Mouse (Mus musculus): Measurements from ENCODE around the gene Snap47. TPM values are rescaled to one million over a fixed set of nuclear protein-coding genes. Genes with fewer than 3 reads are reported as not detected.

Snap47 gene
- polyA plus RNA-seq, 1 experiment from 2014 or later = 157 TPM

DNA sequence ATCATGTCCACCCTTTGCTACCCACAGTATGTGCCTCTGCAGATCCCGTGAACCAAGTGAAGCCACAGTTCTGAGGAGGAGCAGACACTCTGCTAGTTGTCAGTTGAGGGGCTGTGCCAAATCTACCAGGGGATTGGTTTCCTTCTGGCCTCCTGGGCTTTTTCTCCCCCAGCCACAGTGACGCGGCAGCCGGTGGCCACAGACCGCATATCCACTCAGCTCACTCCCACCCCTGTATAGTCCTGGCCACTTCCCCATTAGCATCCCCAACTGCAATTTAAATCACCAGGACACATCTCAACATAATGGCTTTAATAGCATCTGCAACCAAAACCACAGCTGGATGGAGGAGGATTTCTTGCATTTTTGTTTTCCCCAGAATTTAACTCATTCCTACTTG, 32.3 kb downstream of the Snap47 start:
- WGBS = 40% methylated on average over 5 of the region's 5 CpGs
- H3K9me3 ChIP-seq = no peaks in the 10 kb centered on the region
- H3K9ac ChIP-seq = no peak overlapping the region
- peak; percentile 18; the same call in 1 of the 2 replicates for ATAC-seq (ENCODE audit: insufficient number of reproducible peaks, insufficient read depth, low FRiP score, low TSS enrichment)
- no peak overlapping the region for H3K4me2 ChIP-seq (replicated peaks)
- peaks cover 31% of the 10 kb centered on the region for H3K4me1 ChIP-seq
- no peaks in the 10 kb centered on the region for H3K27me3 ChIP-seq
- peaks cover 51% of the 10 kb centered on the region for H3K36me3 ChIP-seq
- no peak overlapping the region for H3K4me3 ChIP-seq
- peak overlapping the region; percentile 80 for H3K27ac ChIP-seq

DNA sequence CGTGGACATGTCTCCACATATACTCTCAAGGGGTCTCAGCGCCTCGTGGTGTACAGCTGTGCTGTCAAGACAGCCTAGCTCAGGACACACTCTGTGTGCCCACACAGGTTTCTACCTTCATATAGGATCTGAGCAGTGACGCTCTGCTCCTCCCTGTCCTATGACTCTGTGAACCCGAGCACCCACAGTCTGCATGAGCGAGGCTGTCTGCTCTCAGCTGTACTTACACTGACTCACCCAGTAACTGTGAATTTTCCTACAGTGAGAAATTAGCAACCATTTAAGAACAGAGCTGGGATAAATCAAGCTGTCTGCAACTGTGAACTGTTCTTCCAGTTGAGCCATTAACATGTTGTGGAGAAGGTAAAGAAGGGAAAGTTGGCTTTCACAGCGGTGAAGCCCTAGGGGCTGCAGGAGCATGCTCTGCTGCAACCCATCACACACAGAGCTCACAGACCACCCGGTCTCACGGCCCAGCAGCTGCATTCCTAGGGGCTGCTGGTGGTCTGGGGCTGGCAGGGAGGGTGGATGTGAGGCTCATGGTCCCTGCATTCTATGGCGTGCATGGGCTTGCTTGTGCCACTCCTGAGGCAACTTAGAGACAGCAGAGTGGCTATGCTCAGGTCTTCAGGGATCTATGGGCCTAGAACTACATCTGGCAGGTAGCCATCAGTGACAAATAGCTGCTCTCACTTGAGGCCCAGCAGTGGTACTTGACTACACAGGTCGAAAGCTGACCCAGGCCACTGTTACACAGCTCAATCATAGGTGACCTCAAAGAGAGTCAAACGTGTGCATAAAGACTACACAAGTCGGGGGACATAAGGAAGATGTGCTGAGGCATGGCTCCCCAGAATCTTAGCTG, 37.8 kb downstream of the Snap47 start:
- WGBS = 71% methylated on average over 13 of the region's 13 CpGs
- ATAC-seq (ENCODE audit: insufficient number of reproducible peaks, insufficient read depth, low FRiP score, low TSS enrichment) = peak; percentile 39; the same call in 1 of the 2 replicates

DNA sequence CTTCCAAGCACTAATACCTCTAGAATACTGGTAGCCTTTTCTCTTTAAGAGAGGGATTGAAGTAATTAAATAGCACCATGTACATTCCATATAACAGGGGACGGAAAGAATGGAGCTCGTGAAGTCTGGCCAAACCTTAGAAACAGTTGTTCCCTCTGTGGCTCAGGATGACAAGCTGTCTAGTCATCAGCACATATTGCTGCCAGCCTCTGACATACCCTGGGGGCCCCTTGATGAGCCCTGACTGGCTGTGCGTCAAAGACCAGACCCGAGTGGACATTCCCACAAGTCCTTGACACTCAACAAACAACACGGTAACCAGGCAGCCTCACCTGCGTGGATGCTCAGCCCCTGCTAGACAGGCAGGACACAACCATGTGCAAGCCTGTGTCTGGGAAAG, 38.9 kb downstream of the Snap47 start:
- H3K4me2 ChIP-seq (replicated peaks) = no peak overlapping the region

More for the DNA sequence above, 37.8 kb downstream of the Snap47 start:
- Histone ChIP-seq H3K9me3 (no peaks in the 10 kb centered on the region), H3K4me2 (replicated peaks) (no peak overlapping the region), H3K4me1 (peaks cover 31% of the 10 kb centered on the region), H3K36me3 (peaks cover 37% of the 10 kb centered on the region), H3K4me3 (no peak overlapping the region), H3K9ac (no peak overlapping the region), H3K27me3 (no peaks in the 10 kb centered on the region), H3K27ac (peak overlapping the region; percentile 74)

DNA sequence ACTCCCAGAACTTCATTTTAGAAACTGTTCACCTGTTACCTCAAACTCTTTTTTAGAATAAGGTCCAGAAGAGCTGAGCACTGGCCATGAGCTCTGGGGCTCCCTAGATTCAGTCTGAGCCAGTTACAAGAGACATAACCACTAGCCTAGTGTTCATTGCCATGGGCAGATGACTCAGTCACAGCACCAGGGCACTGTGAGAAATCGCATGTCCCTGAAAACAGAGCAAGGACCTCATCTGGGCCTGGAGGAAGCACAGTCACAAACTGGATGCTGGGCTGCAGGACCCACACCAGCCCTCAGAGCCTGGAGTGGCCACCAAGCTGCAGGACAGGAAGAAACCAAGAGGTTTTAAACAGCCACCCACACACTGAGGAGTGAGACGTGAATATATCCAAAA, 40.1 kb downstream of the Snap47 start:
- peaks cover 28% of the 10 kb centered on the region for H3K4me1 ChIP-seq
- no peaks in the 10 kb centered on the region for H3K9me3 ChIP-seq
- peak overlapping the region; percentile 0; the same call in 1 of the 2 replicates for H3K27ac ChIP-seq
- WGBS = 81% methylated on average over 2 of the region's 2 CpGs
- H3K27me3 ChIP-seq = no peaks in the 10 kb centered on the region
- no peak overlapping the region for H3K9ac ChIP-seq
- no peak overlapping the region for H3K4me2 ChIP-seq (replicated peaks)
- peaks cover 55% of the 10 kb centered on the region for H3K36me3 ChIP-seq
- H3K4me3 ChIP-seq = no peak overlapping the region
- ATAC-seq (ENCODE audit: insufficient number of reproducible peaks, insufficient read depth, low FRiP score, low TSS enrichment) = no peak

More for the DNA sequence above, 38.9 kb downstream of the Snap47 start:
- no peak for ATAC-seq (ENCODE audit: insufficient number of reproducible peaks, insufficient read depth, low FRiP score, low TSS enrichment)
- Histone ChIP-seq H3K9ac (no peak overlapping the region), H3K36me3 (peaks cover 45% of the 10 kb centered on the region), H3K27me3 (no peaks in the 10 kb centered on the region), H3K9me3 (no peaks in the 10 kb centered on the region), H3K27ac (peak overlapping the region; percentile 8; the same call in 1 of the 2 replicates), H3K4me1 (peaks cover 28% of the 10 kb centered on the region), H3K4me3 (no peak overlapping the region)
- WGBS = 66% methylated on average over 6 of the region's 6 CpGs

GRCm38 (mm10) chr11:59405761-59406160, 45.2 kb downstream of the Snap47 start:
- Histone ChIP-seq H3K4me2 (replicated peaks) (no peak overlapping the region), H3K27me3 (no peaks in the 10 kb centered on the region), H3K36me3 (peaks cover 53% of the 10 kb centered on the region), H3K27ac (no peak overlapping the region), H3K9me3 (no peaks in the 10 kb centered on the region), H3K9ac (no peak overlapping the region), H3K4me1 (peaks cover 12% of the 10 kb centered on the region; the same call in 1 of the 2 replicates), H3K4me3 (no peak overlapping the region)
- 90% methylated on average over 1 of the region's 1 CpGs for WGBS
- no peak for ATAC-seq (ENCODE audit: insufficient number of reproducible peaks, insufficient read depth, low FRiP score, low TSS enrichment)

DNA sequence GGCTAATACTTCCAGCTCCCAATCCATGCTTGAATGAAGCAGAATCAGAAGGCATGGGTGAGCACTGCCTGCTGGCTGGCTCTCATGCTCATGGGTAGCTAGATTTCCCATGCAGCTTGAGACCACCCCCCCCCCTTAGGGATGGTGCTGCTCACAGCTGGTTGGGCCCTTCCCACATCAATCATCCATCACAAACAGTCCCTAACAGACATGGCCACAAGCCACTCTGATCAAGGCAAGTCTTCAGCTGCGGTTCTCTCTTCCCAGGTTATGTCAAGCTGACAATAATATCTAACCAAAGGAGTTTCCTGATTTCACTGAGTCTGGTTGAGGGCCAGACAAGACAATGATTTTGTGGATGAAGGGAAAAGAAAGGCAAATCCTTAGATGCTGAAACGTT, 50.1 kb downstream of the Snap47 start:
- Histone ChIP-seq H3K4me1 (peaks cover 44% of the 10 kb centered on the region), H3K4me2 (replicated peaks) (no peak overlapping the region), H3K9ac (no peak overlapping the region), H3K9me3 (no peaks in the 10 kb centered on the region), H3K36me3 (peaks cover 18% of the 10 kb centered on the region), H3K4me3 (no peak overlapping the region), H3K27me3 (no peaks in the 10 kb centered on the region), H3K27ac (peak overlapping the region; percentile 83)
- ATAC-seq (ENCODE audit: insufficient number of reproducible peaks, insufficient read depth, low FRiP score, low TSS enrichment) = no peak
- WGBS = 78% methylated on average over 2 of the region's 2 CpGs

GRCm38 (mm10) chr11:59399830-59400229, 51.2 kb downstream of the Snap47 start:
- Histone ChIP-seq H3K9ac (no peak overlapping the region), H3K4me2 (replicated peaks) (no peak overlapping the region), H3K9me3 (no peaks in the 10 kb centered on the region), H3K4me3 (no peak overlapping the region), H3K27ac (peak overlapping the region; percentile 83), H3K27me3 (no peaks in the 10 kb centered on the region), H3K4me1 (peaks cover 44% of the 10 kb centered on the region), H3K36me3 (peaks cover 10% of the 10 kb centered on the region)
- 0 out of 2 replicates have a peak, but pooled peaks have one; percentile 42 for ATAC-seq (ENCODE audit: insufficient number of reproducible peaks, insufficient read depth, low FRiP score, low TSS enrichment)
- WGBS = 37% methylated on average over 8 of the region's 8 CpGs

DNA sequence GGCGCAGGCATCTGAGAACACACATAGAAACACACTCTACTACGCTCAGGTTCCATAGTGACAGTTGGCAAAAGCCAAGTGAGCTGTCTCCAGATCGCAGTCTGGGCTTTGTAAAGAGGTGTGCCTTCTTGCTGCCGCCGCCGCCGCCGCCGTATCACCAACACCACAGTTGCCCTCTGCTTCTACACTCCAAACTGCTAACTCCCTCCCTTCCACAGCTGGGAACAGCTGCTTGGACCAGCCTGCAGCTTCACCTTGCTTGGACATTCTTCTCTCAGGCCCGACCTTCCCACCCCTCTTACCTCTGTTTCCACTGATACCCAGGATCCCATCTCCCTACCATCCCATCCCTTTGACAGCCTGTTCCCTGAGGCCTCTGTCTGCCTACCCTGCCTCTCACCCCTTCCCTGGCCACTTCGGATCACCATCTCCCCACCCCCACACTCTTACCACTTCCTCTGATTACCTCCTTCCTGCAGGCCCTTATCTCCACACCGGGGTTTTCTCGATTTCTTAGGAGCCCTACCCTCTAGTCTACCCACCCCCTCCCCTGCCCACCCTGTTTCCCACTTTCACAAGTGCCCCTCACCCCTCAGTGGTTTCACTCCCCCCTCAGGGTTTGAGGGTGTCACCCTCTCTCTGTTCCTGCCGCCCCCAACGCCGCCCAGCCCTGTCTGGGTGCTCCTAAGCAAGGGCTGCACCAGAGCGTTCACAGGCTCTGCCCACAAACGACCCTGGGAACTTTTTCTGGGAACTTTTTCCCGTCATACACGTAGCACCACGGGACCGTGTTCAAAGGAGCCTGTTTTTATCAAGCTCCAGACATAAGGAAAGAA, 53.2 kb downstream of the Snap47 start:
- ATAC-seq (ENCODE audit: insufficient number of reproducible peaks, insufficient read depth, low FRiP score, low TSS enrichment) = peak; percentile 35; the same call in 1 of the 2 replicates
- peaks cover 5% of the 10 kb centered on the region for H3K36me3 ChIP-seq
- no peaks in the 10 kb centered on the region for H3K9me3 ChIP-seq
- no peak overlapping the region for H3K4me3 ChIP-seq
- H3K9ac ChIP-seq = no peak overlapping the region
- WGBS = 47% methylated on average over 22 of the region's 22 CpGs
- peaks cover 52% of the 10 kb centered on the region for H3K4me1 ChIP-seq
- H3K27me3 ChIP-seq = no peaks in the 10 kb centered on the region
- H3K4me2 ChIP-seq (replicated peaks) = peak overlapping the region; percentile 21; the same call in 1 of the 2 replicates
- H3K27ac ChIP-seq = peak overlapping the region; percentile 83

DNA sequence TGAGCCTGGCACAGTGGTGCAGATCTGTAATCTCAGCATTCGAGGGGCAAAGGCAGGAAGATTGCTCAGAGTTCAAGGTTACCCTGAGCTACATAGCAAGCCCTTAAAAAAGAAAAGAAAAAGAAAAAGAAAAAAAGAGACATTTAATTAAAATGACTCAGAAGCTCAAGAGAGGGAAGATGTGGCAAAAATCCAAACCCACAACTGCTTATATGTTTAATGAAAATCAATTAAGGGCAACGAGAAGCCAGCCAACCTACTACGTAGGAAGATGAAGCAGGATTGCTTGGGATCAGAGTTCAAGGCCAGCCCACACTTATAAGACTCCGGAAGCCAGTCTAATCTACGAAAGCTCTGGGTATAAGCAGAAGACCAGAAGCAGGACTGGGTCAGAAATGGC, 56.5 kb downstream of the Snap47 start:
- Histone ChIP-seq H3K27me3 (no peaks in the 10 kb centered on the region), H3K36me3 (no peaks in the 10 kb centered on the region), H3K4me3 (no peak overlapping the region), H3K9ac (no peak overlapping the region), H3K4me1 (peaks cover 43% of the 10 kb centered on the region), H3K4me2 (replicated peaks) (no peak overlapping the region), H3K9me3 (no peaks in the 10 kb centered on the region), H3K27ac (peak overlapping the region; percentile 89)
- 69% methylated on average over 5 of the region's 5 CpGs for WGBS
- no peak for ATAC-seq (ENCODE audit: insufficient number of reproducible peaks, insufficient read depth, low FRiP score, low TSS enrichment)

DNA sequence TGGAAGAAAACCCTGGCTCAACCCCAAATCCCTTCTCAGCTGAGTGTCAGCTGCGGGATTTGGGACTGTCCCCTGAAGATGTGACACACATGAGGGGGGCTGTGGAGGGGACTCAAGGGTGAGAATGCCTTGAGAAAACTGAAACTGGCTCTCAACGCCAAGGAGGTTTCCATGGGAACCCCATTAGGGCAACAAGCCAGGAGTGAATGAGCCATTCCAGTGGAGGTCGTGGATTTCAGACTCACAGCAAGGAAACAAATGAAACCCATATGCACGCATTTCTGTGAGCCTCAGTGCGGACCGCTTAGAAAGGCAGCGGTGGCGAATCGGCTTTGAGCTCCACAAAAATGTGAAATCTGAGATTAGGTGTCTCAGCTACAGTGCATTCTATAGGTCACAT, 57.4 kb downstream of the Snap47 start:
- no peak overlapping the region for H3K4me3 ChIP-seq
- no peaks in the 10 kb centered on the region for H3K9me3 ChIP-seq

GRCm38 (mm10) chr11:59392300-59392699, 58.7 kb downstream of the Snap47 start:
- Histone ChIP-seq H3K4me2 (replicated peaks) (no peak overlapping the region), H3K36me3 (no peaks in the 10 kb centered on the region), H3K4me3 (no peak overlapping the region), H3K4me1 (peaks cover 31% of the 10 kb centered on the region), H3K9me3 (no peaks in the 10 kb centered on the region), H3K27ac (0 out of 2 replicates have a peak overlapping the region, but pooled peaks have one; percentile 31), H3K27me3 (no peaks in the 10 kb centered on the region), H3K9ac (no peak overlapping the region)
- 64% methylated on average over 6 of the region's 6 CpGs for WGBS
- ATAC-seq (ENCODE audit: insufficient number of reproducible peaks, insufficient read depth, low FRiP score, low TSS enrichment) = no peak

More for the DNA sequence above, 57.4 kb downstream of the Snap47 start:
- Histone ChIP-seq H3K4me2 (replicated peaks) (no peak overlapping the region; the same call in 1 of the 2 replicates), H3K36me3 (no peaks in the 10 kb centered on the region), H3K27me3 (no peaks in the 10 kb centered on the region), H3K9ac (no peak overlapping the region), H3K27ac (peak overlapping the region; percentile 89), H3K4me1 (peaks cover 35% of the 10 kb centered on the region)
- ATAC-seq (ENCODE audit: insufficient number of reproducible peaks, insufficient read depth, low FRiP score, low TSS enrichment) = peak; percentile 73
- 9% methylated on average over 9 of the region's 9 CpGs for WGBS
